Mouse (Mus musculus) heart, postnatal 25 days (tissue): Measurements from ENCODE around the gene Phf20. TPM values are rescaled to one million over a fixed set of nuclear protein-coding genes. Genes with fewer than 3 reads are reported as not detected.

Experiments used
- DNase-seq: peaks from one replicate; pipeline ENCODE4 v3.0.0; 2022; ENCODE audit warnings: low spot score
- intact Hi-C: fragments of 180-260 bp; cut with DNase I; formaldehyde crosslinking; loops from one replicate; pipeline ENCODE4 v1.15.1; 2025
- total RNA-seq, 2 experiments: library from RNA; stranded (reverse); gene quantifications; 2 replicates each; pipeline ENCODE4 v1.2.3; 2021

Phf20 gene
- total RNA-seq, 2 experiments from 2014 or later: 14.9 to 15.2 TPM

- DNase-seq: no peak
- intact Hi-C loops: loop anchor here (10.0 kb wide), 2 partner anchors 208 to 398 kb away; no protein-coding TSS in a partner anchor
Observed at GRCm38 (mm10) chr2:156307261-156307660, 111.0 kb downstream of the Phf20 start.

GRCm38 (mm10) chr2:156309948-156310347 lies 113.7 kb downstream of the Phf20 start:
- intact Hi-C loops: loop anchor here (10.0 kb wide), 2 partner anchors 205 to 395 kb away; no protein-coding TSS in a partner anchor
- DNase-seq: no peak

- DNase-seq: no peak
- intact Hi-C loops: no loop called here
Observed at GRCm38 (mm10) chr2:156310455-156310854, 114.2 kb downstream of the Phf20 start.

GRCm38 (mm10) chr2:156310945-156311344 lies 114.7 kb downstream of the Phf20 start:
- intact Hi-C loops: no loop called here

GRCm38 (mm10) chr2:156311441-156311840 lies 115.2 kb downstream of the Phf20 start:
- no peak for DNase-seq
- intact Hi-C loops: no loop called here

More at GRCm38 (mm10) chr2:156310945-156311344, 114.7 kb downstream of the Phf20 start:
- no peak for DNase-seq

GRCm38 (mm10) chr2:156311841-156312291 lies 115.6 kb downstream of the Phf20 start:
- DNase-seq: peak; percentile 50
- intact Hi-C loops: no loop called here

- intact Hi-C loops: no loop called here
- peak; percentile 70 for DNase-seq
Observed at GRCm38 (mm10) chr2:156312297-156312897, 116.1 kb downstream of the Phf20 start, which contains the start of the genes Cnbd2 and Scand1. Gene Cnbd2, plus strand, starts transcription at chr2:156312299. Gene Scand1, minus strand, starts transcription at chr2:156312704.

GRCm38 (mm10) chr2:156313153-156313552 lies 116.9 kb downstream of the Phf20 start:
- DNase-seq: no peak
- intact Hi-C loops: no loop called here

- intact Hi-C loops: no loop called here
Observed at GRCm38 (mm10) chr2:156314811-156315210, 118.5 kb downstream of the Phf20 start.

GRCm38 (mm10) chr2:156318491-156318890 lies 122.2 kb downstream of the Phf20 start:
- intact Hi-C loops: no loop called here
- no peak for DNase-seq

More at GRCm38 (mm10) chr2:156314811-156315210, 118.5 kb downstream of the Phf20 start:
- DNase-seq: no peak

- no peak for DNase-seq
- intact Hi-C loops: no loop called here
Observed at GRCm38 (mm10) chr2:156321538-156321937, 125.3 kb downstream of the Phf20 start.

- peak; percentile 47 for DNase-seq
- intact Hi-C loops: no loop called here
Observed at GRCm38 (mm10) chr2:156324116-156324588, 127.9 kb downstream of the Phf20 start.

GRCm38 (mm10) chr2:156324681-156325080 lies 128.4 kb downstream of the Phf20 start:
- intact Hi-C loops: no loop called here
- DNase-seq: peak; percentile 33

- DNase-seq: no peak
- intact Hi-C loops: no loop called here
Observed at GRCm38 (mm10) chr2:156330681-156331080, 134.4 kb downstream of the Phf20 start.

- DNase-seq: no peak
Observed at GRCm38 (mm10) chr2:156331446-156331965, 135.2 kb downstream of the Phf20 start.

GRCm38 (mm10) chr2:156340078-156340477 lies 143.8 kb downstream of the Phf20 start:
- DNase-seq: no peak
- intact Hi-C loops: no loop called here

More at GRCm38 (mm10) chr2:156331446-156331965, 135.2 kb downstream of the Phf20 start:
- intact Hi-C loops: no loop called here

- intact Hi-C loops: loop anchor here (2.0 kb wide), 1 partner anchor 170 kb away; no protein-coding TSS in a partner anchor
- no peak for DNase-seq
Observed at GRCm38 (mm10) chr2:156344775-156345532, 148.7 kb downstream of the Phf20 start.

- DNase-seq: no peak
- intact Hi-C loops: no loop called here
Observed at GRCm38 (mm10) chr2:156348812-156349211, 152.5 kb downstream of the Phf20 start.

GRCm38 (mm10) chr2:156349286-156349848 lies 153.1 kb downstream of the Phf20 start:
- intact Hi-C loops: no loop called here
- no peak for DNase-seq

- no peak for DNase-seq
- intact Hi-C loops: no loop called here
Observed at GRCm38 (mm10) chr2:156351243-156351642, 155.0 kb downstream of the Phf20 start.
